Mouse (Mus musculus): ENCODE data around the gene Vinac1. TPM values are rescaled to one million over a fixed set of nuclear protein-coding genes. Genes with fewer than 3 reads are reported as not detected.

The Vinac1 gene
- polyA plus RNA-seq, 1 experiment, result not detected

DNA sequence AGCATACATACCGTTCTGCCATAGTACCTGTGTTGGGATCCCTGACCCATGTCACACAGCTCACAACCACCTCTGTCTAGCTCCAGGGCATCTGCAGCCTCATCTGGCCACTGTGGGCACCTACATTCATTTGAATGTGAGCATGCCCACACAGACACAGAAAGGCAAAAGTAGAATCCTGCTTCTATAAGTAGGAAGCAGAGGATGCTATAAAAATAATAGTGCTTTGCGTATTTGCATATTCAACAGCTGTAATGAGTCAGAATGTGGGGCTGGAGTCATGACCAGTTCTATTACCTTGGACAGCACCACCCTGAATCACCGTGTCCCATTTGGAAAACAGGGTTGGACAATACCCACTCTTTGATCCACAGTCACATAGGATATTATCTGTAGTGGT lies 22.3 kb upstream of the Vinac1 start:
- H3K27ac ChIP-seq (ENCODE audit: insufficient read depth, low read length), result no peak overlapping the region
- no peak for TF ChIP-seq CTCF (IDR thresholded peaks at IDR 0.05; ENCODE audit: borderline replicate concordance, insufficient read depth, low read length)
- no peak overlapping the region for H3K4me3 ChIP-seq (ENCODE audit: insufficient read depth, low read length)
- H3K4me1 ChIP-seq (ENCODE audit: control insufficient read depth, insufficient read depth, low read length), result no peaks in the 10 kb centered on the region; the same call in 1 of the 2 replicates

DNA sequence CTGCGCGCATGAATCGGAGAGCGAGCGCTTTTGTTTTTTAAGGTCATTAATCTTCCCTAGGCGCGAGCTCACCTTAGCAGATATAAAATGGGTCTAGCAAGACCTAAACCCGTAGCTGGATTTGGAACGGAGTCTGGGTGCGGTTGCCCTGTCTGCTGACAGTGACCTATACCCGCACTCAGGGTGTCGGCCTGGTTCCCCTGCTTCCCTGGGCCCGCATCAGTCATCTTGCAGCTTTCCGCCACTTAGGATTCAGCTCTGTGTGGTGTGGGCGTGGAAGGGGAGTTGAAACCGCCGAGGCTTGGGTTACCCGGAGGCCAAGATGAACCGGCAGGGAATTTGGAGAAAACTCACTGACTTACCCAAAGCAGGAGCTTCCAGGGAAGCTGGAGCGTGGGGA lies 18.4 kb upstream of the Vinac1 start:
- TF ChIP-seq POLR2A (IDR thresholded peaks at IDR 0.05; ENCODE audit: low read depth, low read length) (peak; percentile 49), CTCF (IDR thresholded peaks at IDR 0.05; ENCODE audit: borderline replicate concordance, insufficient read depth, low read length) (no peak)
- H3K4me1 ChIP-seq (ENCODE audit: control insufficient read depth, insufficient read depth, low read length), result no peaks in the 10 kb centered on the region; the same call in 1 of the 2 replicates
- peak overlapping the region; percentile 80 for H3K4me3 ChIP-seq (ENCODE audit: insufficient read depth, low read length)
- H3K27ac ChIP-seq (ENCODE audit: insufficient read depth, low read length), result peak overlapping the region; percentile 29

DNA sequence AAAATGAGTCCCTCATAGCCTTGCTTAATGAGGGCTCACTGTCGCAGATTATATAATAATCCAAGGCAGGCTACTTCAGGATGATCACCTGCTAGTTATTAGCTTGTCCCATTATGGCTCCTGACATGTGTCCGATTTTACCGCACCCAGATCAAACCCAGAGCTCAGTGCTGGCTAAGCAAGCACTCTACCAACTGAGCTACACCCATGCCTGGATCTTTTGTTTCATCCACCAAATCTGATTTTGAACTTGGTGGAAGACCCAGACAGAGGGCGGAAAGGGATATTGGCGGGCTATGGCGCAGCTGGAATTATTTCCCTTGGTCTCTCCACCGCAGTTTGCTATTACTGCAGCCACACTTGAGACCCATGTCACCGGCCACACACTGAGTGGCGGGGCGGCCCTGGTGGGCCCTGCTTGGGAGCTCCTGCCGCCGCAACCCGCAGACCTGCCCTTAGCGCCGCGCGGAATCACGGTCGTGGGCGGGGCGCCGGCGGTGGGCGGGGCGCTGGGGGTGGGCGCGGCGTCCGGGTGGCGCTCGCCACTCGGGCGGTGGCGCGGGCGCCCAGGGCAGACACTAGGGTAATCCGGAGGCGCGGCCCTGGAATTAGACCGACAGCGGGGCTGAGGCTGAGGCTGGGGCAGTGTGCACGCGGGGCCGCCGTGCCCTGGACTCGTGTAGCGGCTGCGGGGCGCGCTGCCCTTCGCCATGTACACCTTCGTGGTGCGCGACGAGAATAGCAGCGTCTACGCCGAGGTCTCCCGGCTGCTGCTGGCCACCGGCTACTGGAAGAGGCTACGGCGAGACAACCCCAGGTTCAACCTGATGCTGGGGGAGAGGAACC lies 17.7 kb upstream of the Vinac1 start, which contains the start of gene Ttl:
Gene Ttl, plus strand, starts transcription at position 506 of the 846 bp plus-strand sequence.
- peak within 1 kb of the TSS; percentile 29 for H3K27ac ChIP-seq (ENCODE audit: insufficient read depth, low read length)
- H3K4me1 ChIP-seq (ENCODE audit: control insufficient read depth, insufficient read depth, low read length), result no peaks in the 10 kb centered on the region; the same call in 1 of the 2 replicates
- TF ChIP-seq POLR2A (IDR thresholded peaks at IDR 0.05; ENCODE audit: low read depth, low read length), result peak; percentile 71
- no peak for TF ChIP-seq CTCF (IDR thresholded peaks at IDR 0.05; ENCODE audit: borderline replicate concordance, insufficient read depth, low read length)
- H3K4me3 ChIP-seq (ENCODE audit: insufficient read depth, low read length), result peak within 1 kb of the TSS; percentile 80

DNA sequence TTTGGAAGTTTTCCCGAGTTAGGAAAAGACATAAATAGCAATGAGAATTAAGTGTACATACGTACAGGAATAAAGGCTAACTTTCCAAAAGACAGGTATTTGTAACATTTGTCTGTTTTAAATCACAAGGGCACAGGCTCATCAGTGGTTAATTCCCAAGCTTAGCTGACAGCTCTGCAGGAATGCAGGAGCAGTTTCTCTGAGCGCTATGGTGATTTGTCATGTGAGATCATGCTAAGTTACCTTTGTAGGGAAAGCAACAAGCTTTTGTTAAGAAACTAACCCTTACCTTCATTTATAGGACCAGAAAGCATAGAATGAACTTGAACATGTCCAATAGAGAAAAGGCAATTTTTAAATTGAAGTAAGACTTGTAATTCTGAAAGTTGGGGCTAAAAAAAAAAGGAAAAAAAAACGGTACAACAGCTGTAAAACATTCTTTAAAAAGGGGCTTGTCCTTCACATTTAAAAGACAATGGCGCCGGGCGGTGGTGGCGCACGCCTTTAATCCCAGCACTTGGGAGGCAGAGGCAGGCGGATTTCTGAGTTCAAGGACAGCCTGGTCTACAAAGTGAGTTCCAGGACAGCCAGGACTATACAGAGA lies 13.6 kb upstream of the Vinac1 start:
- no peak for TF ChIP-seq POLR2A (IDR thresholded peaks at IDR 0.05; ENCODE audit: low read depth, low read length)
- no peak for TF ChIP-seq CTCF (IDR thresholded peaks at IDR 0.05; ENCODE audit: borderline replicate concordance, insufficient read depth, low read length)
- no peak overlapping the region for H3K4me3 ChIP-seq (ENCODE audit: insufficient read depth, low read length)

DNA sequence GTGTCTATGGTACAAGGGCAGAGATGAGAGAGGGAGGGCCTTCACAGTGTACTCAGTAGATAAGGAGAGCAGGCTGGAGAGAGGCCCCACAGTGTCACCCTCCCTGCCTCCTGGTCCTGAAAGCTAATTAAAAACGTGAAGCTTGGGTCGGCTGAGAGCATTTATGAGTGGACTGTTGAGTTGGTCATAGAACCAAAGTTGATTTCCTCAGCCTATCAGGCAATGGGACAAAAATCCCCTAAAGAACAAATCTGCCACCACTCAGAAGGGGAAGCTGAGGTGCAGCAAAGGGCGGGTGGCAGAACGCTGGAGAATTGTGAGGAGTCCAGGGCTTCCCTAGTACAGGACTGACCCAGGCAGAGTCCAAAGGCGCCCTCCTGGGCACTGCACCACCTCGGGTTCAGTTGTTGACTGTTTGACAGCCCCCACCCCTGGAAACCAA lies 10.0 kb upstream of the Vinac1 start:
- TF ChIP-seq CTCF (IDR thresholded peaks at IDR 0.05; ENCODE audit: borderline replicate concordance, insufficient read depth, low read length) (no peak), POLR2A (IDR thresholded peaks at IDR 0.05; ENCODE audit: low read depth, low read length) (no peak)
- no peaks in the 10 kb centered on the region for H3K4me1 ChIP-seq (ENCODE audit: control insufficient read depth, insufficient read depth, low read length)
- no peak overlapping the region for H3K27ac ChIP-seq (ENCODE audit: insufficient read depth, low read length)
- H3K4me3 ChIP-seq (ENCODE audit: insufficient read depth, low read length), result no peak overlapping the region

More for the DNA sequence above, 13.6 kb upstream of the Vinac1 start:
- no peak overlapping the region for H3K27ac ChIP-seq (ENCODE audit: insufficient read depth, low read length)
- H3K4me1 ChIP-seq (ENCODE audit: control insufficient read depth, insufficient read depth, low read length), result no peaks in the 10 kb centered on the region

DNA sequence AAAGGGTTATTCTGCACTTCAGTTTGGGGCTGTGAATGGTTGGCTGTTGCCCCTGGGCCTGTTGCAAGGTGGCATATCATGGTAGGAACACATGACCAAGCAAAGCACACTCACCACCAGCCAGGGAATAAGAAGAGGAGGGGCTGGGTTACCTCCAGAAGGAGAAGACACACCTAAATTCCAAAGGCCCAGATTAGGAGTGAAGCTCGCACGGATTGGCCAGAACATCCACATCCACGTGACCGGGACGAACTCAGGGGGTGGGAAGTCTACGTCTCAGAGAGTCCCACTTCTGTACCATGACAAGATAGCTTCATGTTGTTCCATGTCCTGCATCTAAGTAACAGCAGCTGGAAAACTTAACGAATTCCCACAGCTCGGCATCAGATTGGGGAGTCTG lies 9.3 kb upstream of the Vinac1 start:
- H3K27ac ChIP-seq (ENCODE audit: insufficient read depth, low read length), result no peak overlapping the region
- H3K4me1 ChIP-seq (ENCODE audit: control insufficient read depth, insufficient read depth, low read length), result no peaks in the 10 kb centered on the region
- H3K4me3 ChIP-seq (ENCODE audit: insufficient read depth, low read length), result no peak overlapping the region
- no peak for TF ChIP-seq POLR2A (IDR thresholded peaks at IDR 0.05; ENCODE audit: low read depth, low read length)
- TF ChIP-seq CTCF (IDR thresholded peaks at IDR 0.05; ENCODE audit: borderline replicate concordance, insufficient read depth, low read length), result no peak

DNA sequence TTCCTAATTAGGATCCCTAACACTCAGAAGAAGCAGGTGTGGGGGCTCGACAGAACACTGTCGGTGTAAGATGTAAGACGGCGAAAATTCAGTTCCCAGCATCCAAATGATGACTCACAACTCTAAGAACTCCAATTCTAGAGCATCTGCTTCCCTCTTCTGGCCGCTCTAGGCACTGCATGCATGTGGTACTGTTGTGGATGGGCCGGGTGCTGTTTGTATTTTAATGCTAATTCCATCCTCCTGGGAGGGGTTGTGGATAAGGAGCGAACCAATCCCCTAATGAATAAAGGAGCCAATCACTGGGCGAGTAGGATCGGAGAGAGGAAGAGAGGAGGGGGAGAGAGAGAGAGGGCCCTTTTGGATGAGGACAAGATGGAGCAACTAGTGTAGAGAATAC lies 8.6 kb upstream of the Vinac1 start:
- Histone ChIP-seq H3K4me3 (ENCODE audit: insufficient read depth, low read length) (no peak overlapping the region), H3K27ac (ENCODE audit: insufficient read depth, low read length) (no peak overlapping the region), H3K4me1 (ENCODE audit: control insufficient read depth, insufficient read depth, low read length) (no peaks in the 10 kb centered on the region)
- TF ChIP-seq CTCF (IDR thresholded peaks at IDR 0.05; ENCODE audit: borderline replicate concordance, insufficient read depth, low read length), result no peak

DNA sequence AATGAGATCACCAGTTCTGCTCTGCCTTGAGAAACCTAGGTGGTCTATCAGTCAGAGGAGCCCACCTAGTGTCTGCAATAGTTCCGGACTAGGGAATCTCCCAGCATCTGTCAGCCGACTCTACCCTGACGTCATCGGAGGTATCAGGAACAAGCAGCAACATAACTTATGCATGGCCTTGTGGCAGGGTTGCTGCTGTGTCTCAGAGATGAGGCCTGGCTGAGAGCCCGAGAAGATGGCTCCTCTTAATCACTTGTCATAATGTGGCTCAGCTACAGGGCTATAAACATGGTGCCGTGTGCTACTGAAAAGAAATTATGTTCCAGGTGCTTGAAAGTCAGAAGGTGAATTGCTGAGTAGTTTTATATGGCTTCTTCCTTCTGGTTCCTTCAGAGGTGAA lies 7.8 kb upstream of the Vinac1 start:
- no peak for TF ChIP-seq POLR2A (IDR thresholded peaks at IDR 0.05; ENCODE audit: low read depth, low read length)
- no peak for TF ChIP-seq CTCF (IDR thresholded peaks at IDR 0.05; ENCODE audit: borderline replicate concordance, insufficient read depth, low read length)
- H3K4me3 ChIP-seq (ENCODE audit: insufficient read depth, low read length), result no peak overlapping the region
- no peaks in the 10 kb centered on the region for H3K4me1 ChIP-seq (ENCODE audit: control insufficient read depth, insufficient read depth, low read length)
- H3K27ac ChIP-seq (ENCODE audit: insufficient read depth, low read length), result no peak overlapping the region

DNA sequence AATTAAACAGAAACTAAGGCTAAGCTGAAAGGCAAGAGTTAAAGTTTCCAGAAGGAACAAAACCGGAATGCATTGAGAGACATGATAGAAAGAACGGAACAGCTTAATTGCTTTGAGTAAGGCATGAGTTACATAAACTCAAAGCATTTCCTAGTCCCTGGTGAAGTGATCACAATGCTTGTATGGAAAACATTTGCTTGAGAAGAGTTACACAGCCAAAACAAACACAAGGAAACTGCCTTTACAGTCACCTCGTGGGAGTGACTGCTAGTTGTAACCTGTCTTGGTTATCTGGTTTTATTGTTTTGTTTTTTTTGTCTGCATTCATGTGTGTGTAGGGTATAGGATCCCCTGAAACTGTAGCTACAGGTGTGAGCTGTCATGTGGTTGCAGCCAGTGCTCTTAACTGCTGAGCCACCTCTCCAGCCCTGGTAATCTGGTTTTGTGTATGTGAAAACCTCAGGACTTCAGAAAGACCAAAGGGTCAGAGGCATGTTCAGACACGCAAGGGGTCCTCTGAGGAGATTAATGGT lies 4.5 kb upstream of the Vinac1 start:
- Histone ChIP-seq H3K4me3 (ENCODE audit: insufficient read depth, low read length) (no peak overlapping the region), H3K27ac (ENCODE audit: insufficient read depth, low read length) (no peak overlapping the region), H3K4me1 (ENCODE audit: control insufficient read depth, insufficient read depth, low read length) (no peaks in the 10 kb centered on the region)
- TF ChIP-seq CTCF (IDR thresholded peaks at IDR 0.05; ENCODE audit: borderline replicate concordance, insufficient read depth, low read length) (no peak), POLR2A (IDR thresholded peaks at IDR 0.05; ENCODE audit: low read depth, low read length) (no peak)

DNA sequence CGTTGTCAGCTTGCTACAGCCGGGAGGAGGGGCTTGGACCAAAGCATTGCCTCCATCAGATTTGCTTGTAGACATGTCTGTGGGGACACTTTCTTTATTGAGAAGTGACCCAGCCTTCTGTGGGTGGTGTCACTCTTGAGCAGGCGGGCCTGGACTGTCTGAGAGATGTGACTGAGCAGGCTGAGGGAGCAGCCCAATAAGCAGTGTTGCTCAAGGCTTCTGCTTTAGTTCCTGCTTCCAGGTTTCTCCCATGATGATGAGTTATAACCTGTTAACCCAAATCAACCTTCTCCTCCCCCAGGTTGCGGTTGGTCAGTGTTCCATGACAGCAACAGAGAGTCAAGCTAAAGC lies 1.2 kb downstream of the Vinac1 start:
- Histone ChIP-seq H3K27ac (ENCODE audit: insufficient read depth, low read length) (no peak overlapping the region), H3K4me1 (ENCODE audit: control insufficient read depth, insufficient read depth, low read length) (no peaks in the 10 kb centered on the region), H3K4me3 (ENCODE audit: insufficient read depth, low read length) (no peak overlapping the region)
- TF ChIP-seq POLR2A (IDR thresholded peaks at IDR 0.05; ENCODE audit: low read depth, low read length) (no peak), CTCF (IDR thresholded peaks at IDR 0.05; ENCODE audit: borderline replicate concordance, insufficient read depth, low read length) (no peak)
